Mouse (Mus musculus): ENCODE measurements at regions not wholly inside any gene's neighbourhood (a gene's known extent, or its start where the extent isn't known, plus 50 kb on each side); places are given as distances from the start of the nearest gene placed in this dataset.
A peak's percentile ranks its signal among the peaks of the same experiment; 100 is the strongest.

GRCm38 (mm10) chrX:77190863-77191262 is 319.9 kb upstream of the Tbl1x start:
- DNase-seq (ENCODE audit: low read depth, low spot score) = peak; percentile 3

- DNase-seq (ENCODE audit: low read depth, low spot score) = no peak
These were observed 302.1 kb upstream of the Tbl1x start for GRCm38 (mm10) chrX:77208726-77209125.

- DNase-seq (ENCODE audit: low read depth, low spot score) = no peak
These were observed 291.5 kb upstream of the Tbl1x start for GRCm38 (mm10) chrX:77219355-77219754.
